Mouse (Mus musculus) neural tube, embryonic 12.5 days (tissue): Measurements from ENCODE around the gene Hdgfl2. TPM values are rescaled to one million over a fixed set of nuclear protein-coding genes. Genes with fewer than 3 reads are reported as not detected.

Experiments
- ATAC-seq: fragments of 200-750 bp; cut with Nextera tagmentation; 2 replicates; pipeline ENCODE4 v1.8.0; 2017; ENCODE audit warnings: low read depth, mild to moderate bottlenecking, moderate TSS enrichment, moderate library complexity; ENCODE audit not compliant: low FRiP score
- H3K27ac ChIP-seq: fragments of 300-500 bp; sonication (generic); 2 replicates; pipeline ENCODE4 v1.5.1; 2016
- H3K27me3 ChIP-seq: fragments of 300-500 bp; sonication (generic); replicated peaks from 2 replicates; pipeline ENCODE4 v1.6.1; 2016; ENCODE audit warnings: mild to moderate bottlenecking
- H3K36me3 ChIP-seq: fragments of 300-500 bp; sonication (generic); 2 replicates; pipeline ENCODE4 v1.6.1; 2016; ENCODE audit warnings: mild to moderate bottlenecking
- H3K4me1 ChIP-seq: fragments of 300-500 bp; sonication (generic); 2 replicates; pipeline ENCODE4 v1.6.1; 2016
- H3K4me2 ChIP-seq: fragments of 300-500 bp; sonication (generic); replicated peaks from 2 replicates; pipeline ENCODE4 v1.6.1; 2016; ENCODE audit warnings: mild to moderate bottlenecking
- H3K4me3 ChIP-seq: fragments of 300-500 bp; sonication (generic); 2 replicates; pipeline ENCODE4 v1.5.1; 2016
- H3K9ac ChIP-seq: fragments of 300-500 bp; sonication (generic); 2 replicates; pipeline ENCODE4 v1.6.1; 2016; ENCODE audit warnings: mild to moderate bottlenecking
- H3K9me3 ChIP-seq: fragments of 300-500 bp; sonication (generic); 2 replicates; pipeline ENCODE4 v1.6.1; 2016; ENCODE audit warnings: mild to moderate bottlenecking
- WGBS: fragments of 180-500 bp; shearing (Covaris S2); methylation state at CpG from one replicate; pipeline ENCODE4 v1.1.7; 2016; 5-methylcytosine and 5-hydroxymethylcytosine counted together
- polyA plus RNA-seq: library from polyadenylated mRNA; unstranded; fragments of >200 nt; fragmentation: Nextera tagmentation; extraction: Ambion mirVana; gene quantifications from 2 replicates; pipeline ENCODE4 v1.2.1, GENCODE M21; 2016

Gene Hdgfl2
- polyA plus RNA-seq, 1 experiment from 2014 or later: 166 TPM

- WGBS: 8% methylated on average over 59 of the region's 59 CpGs
- peak overlapping the region; percentile 35; the same call in 1 of the 2 replicates for H3K9ac ChIP-seq
- no peak for ATAC-seq
- H3K4me2 ChIP-seq: peak overlapping the region; percentile 58
- peaks cover 60% of the 10 kb centered on the region for H3K27me3 ChIP-seq
- H3K27ac ChIP-seq: no peak overlapping the region
- H3K4me3 ChIP-seq: peak overlapping the region; percentile 25
- peaks cover 41% of the 10 kb centered on the region for H3K36me3 ChIP-seq
- peaks cover 14% of the 10 kb centered on the region for H3K4me1 ChIP-seq
- peaks cover 13% of the 10 kb centered on the region for H3K9me3 ChIP-seq
Measured at GRCm38 (mm10) chr17:56124377-56125275, 45.2 kb downstream of the Hdgfl2 start.

DNA sequence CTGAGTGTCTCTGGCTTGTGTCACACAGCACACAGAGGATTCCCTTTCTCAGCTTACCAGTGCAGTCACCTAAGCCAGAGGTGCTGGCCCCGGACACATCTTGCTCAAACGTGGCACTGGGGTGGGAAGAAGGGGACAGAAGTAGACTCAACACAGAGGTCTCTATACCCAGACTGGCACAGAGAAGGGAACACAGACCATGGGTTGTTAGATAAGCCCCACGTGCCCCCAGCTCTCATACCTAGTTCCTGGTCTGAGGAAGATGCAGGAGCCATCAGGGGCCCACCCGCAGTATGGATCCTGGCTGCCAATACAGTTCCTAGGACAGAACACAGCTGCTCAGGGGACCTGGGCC lies 45.8 kb downstream of the Hdgfl2 start:
- H3K27me3 ChIP-seq: peaks cover 57% of the 10 kb centered on the region

GRCm38 (mm10) chr17:56126175-56126574 lies 46.7 kb downstream of the Hdgfl2 start:
- WGBS: 73% methylated on average over 11 of the region's 11 CpGs
- peaks cover 8% of the 10 kb centered on the region for H3K4me1 ChIP-seq
- H3K9ac ChIP-seq: no peak overlapping the region
- peaks cover 13% of the 10 kb centered on the region for H3K9me3 ChIP-seq
- peaks cover 47% of the 10 kb centered on the region for H3K27me3 ChIP-seq
- no peak overlapping the region for H3K27ac ChIP-seq
- peaks cover 52% of the 10 kb centered on the region for H3K36me3 ChIP-seq
- no peak overlapping the region for H3K4me3 ChIP-seq
- no peak overlapping the region for H3K4me2 ChIP-seq
- no peak for ATAC-seq

More for the DNA sequence above, 45.8 kb downstream of the Hdgfl2 start:
- Histone ChIP-seq H3K27ac (no peak overlapping the region), H3K4me2 (no peak overlapping the region), H3K4me1 (peaks cover 12% of the 10 kb centered on the region), H3K36me3 (peaks cover 42% of the 10 kb centered on the region), H3K4me3 (no peak overlapping the region), H3K9ac (no peak overlapping the region), H3K9me3 (peaks cover 13% of the 10 kb centered on the region)
- 86% methylated on average over 4 of the region's 4 CpGs for WGBS
- no peak for ATAC-seq

DNA sequence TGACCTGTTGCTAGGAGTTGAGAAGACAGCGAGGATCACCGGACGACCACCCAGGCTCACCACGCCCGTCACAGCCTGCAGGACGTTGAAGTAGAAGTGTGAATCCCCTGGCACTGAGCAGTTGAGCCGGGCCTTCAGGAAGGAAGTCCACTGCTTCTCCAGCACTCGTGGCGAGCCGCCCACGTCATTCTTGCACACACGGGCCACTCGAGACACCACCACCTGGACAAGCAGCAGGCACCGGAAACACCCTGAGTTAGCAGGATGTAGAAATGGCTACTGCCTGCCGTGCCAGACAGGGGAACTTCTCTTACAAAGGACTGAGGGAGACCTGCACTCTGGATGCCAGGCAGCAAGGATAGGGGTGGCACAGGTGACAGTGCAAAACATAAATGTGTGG lies 48.8 kb downstream of the Hdgfl2 start:
- Histone ChIP-seq H3K9ac (no peak overlapping the region), H3K4me1 (peaks cover 8% of the 10 kb centered on the region), H3K9me3 (no peaks in the 10 kb centered on the region), H3K36me3 (peaks cover 53% of the 10 kb centered on the region), H3K27me3 (peaks cover 27% of the 10 kb centered on the region), H3K4me3 (no peak overlapping the region), H3K27ac (no peak overlapping the region), H3K4me2 (no peak overlapping the region)
- 86% methylated on average over 15 of the region's 15 CpGs for WGBS
- no peak for ATAC-seq

DNA sequence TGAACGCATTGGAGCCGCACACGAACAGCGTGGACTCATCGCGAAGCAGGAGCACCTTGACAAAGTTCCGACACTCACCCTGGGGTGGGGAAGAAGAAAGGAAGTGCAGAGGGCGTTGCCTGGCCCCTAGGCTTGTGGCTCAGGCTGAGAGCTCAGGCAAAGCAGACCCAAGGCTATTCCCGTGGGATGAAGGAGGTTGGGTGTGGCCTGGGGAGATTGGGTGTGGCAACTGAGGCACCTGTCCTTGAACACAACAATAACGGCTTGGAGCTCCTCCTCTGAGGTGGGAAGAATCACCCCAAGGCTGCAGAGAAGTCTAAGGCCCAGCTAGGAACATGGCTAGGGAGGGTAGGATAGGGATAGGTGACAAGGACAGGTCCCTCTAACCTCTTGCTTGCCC lies 51.7 kb downstream of the Hdgfl2 start:
- H3K36me3 ChIP-seq: peaks cover 40% of the 10 kb centered on the region
- ATAC-seq: no peak
- no peak overlapping the region for H3K9ac ChIP-seq
- H3K4me3 ChIP-seq: no peak overlapping the region
- 90% methylated on average over 10 of the region's 10 CpGs for WGBS
- H3K4me1 ChIP-seq: peaks cover 18% of the 10 kb centered on the region
- H3K27me3 ChIP-seq: peaks cover 8% of the 10 kb centered on the region; the same call in 1 of the 2 replicates
- no peak overlapping the region for H3K27ac ChIP-seq
- no peak overlapping the region for H3K4me2 ChIP-seq
- no peaks in the 10 kb centered on the region for H3K9me3 ChIP-seq

DNA sequence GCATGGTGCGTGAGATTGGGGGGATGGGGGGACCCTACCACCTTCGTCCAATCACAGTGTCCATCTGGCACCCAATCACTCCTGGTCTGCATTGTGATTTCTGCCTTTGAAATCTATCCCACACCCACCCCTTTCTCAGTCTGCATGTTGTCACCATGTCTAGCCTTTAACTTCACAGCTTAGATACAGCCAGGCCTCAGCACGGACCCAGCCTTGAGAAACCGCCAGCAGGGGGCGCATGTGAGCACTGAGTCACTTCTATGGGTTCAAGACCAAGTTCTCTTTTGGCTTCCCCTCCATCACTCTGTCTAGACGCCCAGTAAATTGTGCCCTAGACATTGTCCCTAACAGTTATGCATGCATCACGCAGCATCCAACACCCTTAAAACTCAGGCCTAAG lies 52.4 kb downstream of the Hdgfl2 start:
- Histone ChIP-seq H3K4me1 (peaks cover 20% of the 10 kb centered on the region), H3K9me3 (no peaks in the 10 kb centered on the region), H3K36me3 (peaks cover 34% of the 10 kb centered on the region), H3K9ac (no peak overlapping the region), H3K4me2 (no peak overlapping the region), H3K4me3 (no peak overlapping the region), H3K27me3 (0 out of 2 replicates have a peak, but pooled peaks cover 5% of the 10 kb centered on the region), H3K27ac (no peak overlapping the region)
- ATAC-seq: no peak
- WGBS: 37% methylated on average over 7 of the region's 7 CpGs

- Histone ChIP-seq H3K36me3 (peaks cover 26% of the 10 kb centered on the region), H3K4me2 (no peak overlapping the region), H3K9me3 (no peaks in the 10 kb centered on the region), H3K27ac (no peak overlapping the region), H3K27me3 (peaks cover 5% of the 10 kb centered on the region; the same call in 1 of the 2 replicates), H3K4me3 (no peak overlapping the region), H3K4me1 (peaks cover 25% of the 10 kb centered on the region), H3K9ac (no peak overlapping the region)
- 6% methylated on average over 14 of the region's 14 CpGs for WGBS
- ATAC-seq: 0 out of 2 replicates have a peak, but pooled peaks have one; percentile 18
Measured at GRCm38 (mm10) chr17:56132661-56133060, 53.2 kb downstream of the Hdgfl2 start.

- Histone ChIP-seq H3K27me3 (peaks cover 13% of the 10 kb centered on the region), H3K9me3 (no peaks in the 10 kb centered on the region), H3K36me3 (peaks cover 18% of the 10 kb centered on the region), H3K9ac (no peak overlapping the region), H3K27ac (no peak overlapping the region), H3K4me3 (peak overlapping the region; percentile 16; the same call in 1 of the 2 replicates), H3K4me1 (peaks cover 32% of the 10 kb centered on the region), H3K4me2 (peak overlapping the region; percentile 54)
- ATAC-seq: 0 out of 2 replicates have a peak, but pooled peaks have one; percentile 19
- WGBS: 20% methylated on average over 19 of the region's 21 CpGs
Measured at GRCm38 (mm10) chr17:56133457-56134363, 54.3 kb downstream of the Hdgfl2 start.

DNA sequence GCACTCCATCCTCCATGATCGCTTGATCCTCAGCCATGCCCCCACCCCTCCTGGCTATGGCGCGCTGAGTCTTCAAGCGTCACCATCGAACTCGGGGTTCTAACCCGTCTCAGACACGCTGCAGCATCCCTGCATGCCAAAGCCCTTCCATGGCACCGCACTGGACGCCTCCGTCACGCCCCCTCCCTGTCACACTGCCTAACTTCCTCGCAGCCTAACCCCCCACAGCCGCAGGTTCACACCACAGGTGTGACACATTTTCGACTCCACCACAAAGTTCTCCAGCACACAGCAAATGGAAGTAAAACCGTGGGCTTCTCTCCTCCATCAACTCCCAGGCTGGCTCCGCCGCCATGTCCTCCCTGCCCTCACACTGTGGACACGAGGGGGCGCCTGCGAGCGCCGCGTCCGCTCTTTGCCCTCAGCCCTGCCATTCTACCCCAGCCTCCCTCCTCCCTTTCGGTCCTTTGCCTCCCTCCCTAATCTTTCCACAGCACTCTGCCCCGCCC lies 55.1 kb downstream of the Hdgfl2 start:
- H3K4me1 ChIP-seq: peaks cover 39% of the 10 kb centered on the region
- peaks cover 13% of the 10 kb centered on the region for H3K36me3 ChIP-seq
- peak overlapping the region; percentile 16 for H3K4me3 ChIP-seq
- no peaks in the 10 kb centered on the region for H3K9me3 ChIP-seq
- ATAC-seq: no peak
- 2% methylated on average over 27 of the region's 27 CpGs for WGBS
- H3K27me3 ChIP-seq: peaks cover 21% of the 10 kb centered on the region
- no peak overlapping the region for H3K27ac ChIP-seq
- H3K4me2 ChIP-seq: peak overlapping the region; percentile 54
- 0 out of 2 replicates have a peak overlapping the region, but pooled peaks have one; percentile 3 for H3K9ac ChIP-seq

DNA sequence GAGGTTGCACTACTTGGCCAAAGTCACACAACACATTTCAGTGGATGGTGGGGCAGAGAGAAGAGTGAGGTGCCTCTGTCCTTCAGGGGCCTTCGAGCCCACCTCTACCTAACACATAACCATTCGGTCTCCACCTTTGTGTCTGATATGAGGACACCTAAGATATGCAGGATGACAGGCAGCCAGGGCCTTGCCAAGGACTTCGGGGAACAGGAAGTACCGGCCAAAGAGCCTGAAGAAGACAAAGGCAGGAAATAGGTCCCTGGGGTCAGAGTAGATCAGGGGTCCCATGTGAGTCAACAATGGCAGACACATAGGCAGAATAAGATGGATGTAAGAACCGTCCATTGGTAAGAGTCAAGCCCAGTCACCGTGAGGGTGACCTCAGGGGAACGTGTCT lies 57.1 kb downstream of the Hdgfl2 start:
- Histone ChIP-seq H3K36me3 (no peaks in the 10 kb centered on the region), H3K9me3 (no peaks in the 10 kb centered on the region), H3K4me1 (peaks cover 48% of the 10 kb centered on the region), H3K4me2 (no peak overlapping the region), H3K4me3 (no peak overlapping the region), H3K27ac (no peak overlapping the region), H3K27me3 (peaks cover 38% of the 10 kb centered on the region), H3K9ac (no peak overlapping the region)
- 87% methylated on average over 7 of the region's 7 CpGs for WGBS
- no peak for ATAC-seq

DNA sequence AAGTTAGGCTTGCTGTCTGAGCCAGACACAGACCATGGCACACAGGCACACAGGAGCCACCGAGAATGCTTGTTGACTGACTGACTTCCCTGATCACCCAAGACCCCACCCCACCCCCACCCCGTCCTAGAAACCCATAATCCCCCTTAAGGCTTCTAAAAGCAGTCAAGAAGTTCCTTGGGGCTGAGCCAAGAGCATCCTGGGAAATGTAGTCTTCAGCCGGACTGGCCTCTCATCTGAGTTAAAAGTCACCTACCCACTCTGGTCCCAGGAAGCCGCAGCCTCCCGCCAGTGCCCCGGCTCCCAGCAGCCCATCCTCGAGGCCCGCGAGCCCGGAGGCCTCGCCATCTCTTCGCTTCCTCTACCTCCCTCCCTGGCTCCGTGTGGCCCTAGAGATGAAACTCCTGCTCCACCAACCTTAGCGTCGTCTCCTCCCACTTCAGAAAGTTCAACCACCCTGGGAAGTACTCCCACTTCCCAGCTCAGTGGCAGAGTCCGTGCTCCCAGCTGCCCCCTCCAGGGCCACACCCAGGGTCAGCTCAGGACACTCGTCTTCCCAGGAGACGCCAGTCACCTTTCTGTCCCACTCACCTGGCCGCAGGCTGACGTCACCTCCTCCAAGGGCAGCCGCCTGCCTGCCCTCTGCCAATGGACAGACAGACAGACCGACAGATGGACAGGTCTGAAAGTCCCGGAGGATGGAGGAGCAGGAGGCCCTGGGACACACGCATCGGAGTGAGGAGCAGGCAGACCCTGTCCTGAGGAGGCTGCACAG lies 58.6 kb downstream of the Hdgfl2 start:
- no peak overlapping the region for H3K27ac ChIP-seq
- H3K9ac ChIP-seq: peak overlapping the region; percentile 18; the same call in 1 of the 2 replicates
- H3K4me2 ChIP-seq: peak overlapping the region; percentile 90
- H3K4me1 ChIP-seq: peaks cover 60% of the 10 kb centered on the region
- H3K4me3 ChIP-seq: peak overlapping the region; percentile 79; the same call in 1 of the 2 replicates
- no peaks in the 10 kb centered on the region for H3K36me3 ChIP-seq
- no peak for ATAC-seq
- WGBS: 14% methylated on average over 25 of the region's 25 CpGs
- peaks cover 47% of the 10 kb centered on the region for H3K27me3 ChIP-seq
- H3K9me3 ChIP-seq: no peaks in the 10 kb centered on the region
